Mouse (Mus musculus) gastrocnemius, adult 8-10 months (tissue): ENCODE data around the gene Cyfip1. TPM values are rescaled to one million over a fixed set of nuclear protein-coding genes. Genes with fewer than 3 reads are reported as not detected.

Experiments used
- DNase-seq, 2 experiments: peaks; one replicate each; pipeline ENCODE4 v3.0.0; 2022; ENCODE audit warnings: low spot score in 2 of 2
- total RNA-seq, 4 experiments: library from RNA; stranded (reverse); gene quantifications; 2 replicates each; pipeline ENCODE4 v1.2.4; 2022

The Cyfip1 gene
- total RNA-seq, 4 experiments from 2014 or later = 16.8 to 18.0 (median 17.4) TPM

DNA sequence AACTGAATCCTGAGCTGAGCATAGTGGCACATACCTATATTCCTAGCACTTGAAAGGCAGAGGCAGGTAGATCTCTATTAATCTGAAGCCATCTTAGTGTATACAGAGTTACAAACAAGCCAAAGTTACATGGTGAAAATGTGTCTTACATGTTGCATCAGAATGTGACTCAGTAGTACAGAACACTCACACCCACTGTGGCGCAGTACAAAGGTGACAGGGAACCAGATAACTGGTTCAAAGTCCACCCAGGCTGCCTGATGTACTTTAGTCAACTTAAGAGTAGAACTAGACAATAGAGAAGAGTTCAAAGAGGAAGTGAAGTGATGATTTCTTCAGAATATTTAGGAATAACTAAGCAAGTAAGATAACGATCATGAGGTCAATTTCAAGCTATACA is 93.5 kb downstream of the Cyfip1 start:
- no peak for DNase-seq

DNA sequence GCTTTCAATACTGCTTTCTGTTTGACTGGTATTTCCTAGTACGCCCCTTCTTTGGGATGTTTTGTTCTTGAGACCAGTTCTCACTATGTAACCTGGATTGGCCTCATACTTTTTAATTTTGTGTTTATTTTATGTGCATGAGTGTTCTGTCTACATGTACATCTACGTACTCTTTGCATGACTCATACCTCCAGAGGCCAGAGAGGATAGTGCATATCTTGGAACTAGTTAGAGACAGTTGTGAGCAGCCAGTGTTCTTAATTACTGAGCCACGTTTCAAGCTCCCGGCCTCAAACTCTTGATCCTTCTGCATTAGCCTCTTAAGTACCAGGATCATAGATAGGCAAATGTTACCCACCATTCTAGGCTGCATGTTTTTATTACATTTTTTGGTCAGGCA is 96.8 kb downstream of the Cyfip1 start:
- DNase-seq = no peak

GRCm38 (mm10) chr7:55956054-55956453 is 114.5 kb downstream of the Cyfip1 start:
- no peak for DNase-seq

DNA sequence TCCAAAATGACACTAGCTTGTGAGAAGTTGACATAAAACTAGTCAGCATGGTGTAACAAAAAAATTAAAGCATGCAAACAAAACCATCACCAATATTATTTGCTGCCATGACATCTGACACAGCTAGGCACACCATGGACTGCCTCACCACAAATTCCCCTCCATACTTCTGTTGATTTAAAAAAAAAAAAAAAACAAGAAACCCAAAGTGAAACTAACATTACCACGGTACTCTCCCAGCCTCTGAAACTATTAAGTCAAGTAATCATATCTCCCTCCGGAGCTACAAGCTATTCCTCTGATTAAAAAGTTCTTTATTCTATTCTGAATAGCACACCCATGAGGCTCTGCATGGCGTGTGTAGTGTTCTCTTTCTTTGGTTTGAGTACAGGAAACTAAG is 115.6 kb downstream of the Cyfip1 start:
- DNase-seq = no peak

DNA sequence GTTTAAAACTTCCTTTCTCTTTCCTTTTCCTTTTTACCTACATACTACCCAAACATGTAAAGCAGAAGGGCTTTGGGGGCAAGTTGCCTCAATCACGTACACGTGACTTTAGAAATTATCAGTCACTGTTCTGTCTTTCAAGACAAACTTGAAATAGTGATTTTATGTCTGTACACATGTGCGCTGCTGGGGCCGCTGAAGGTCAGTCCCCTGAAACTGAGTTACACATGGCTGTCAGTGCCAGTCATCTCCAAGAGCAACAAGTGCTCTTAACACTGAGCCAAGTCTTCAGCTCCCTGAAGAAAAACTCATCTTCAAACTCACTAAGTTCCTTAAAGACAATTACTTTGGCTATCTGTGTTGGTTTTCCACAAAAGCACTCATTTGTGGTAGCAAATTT is 116.4 kb downstream of the Cyfip1 start:
- no peak for DNase-seq

DNA sequence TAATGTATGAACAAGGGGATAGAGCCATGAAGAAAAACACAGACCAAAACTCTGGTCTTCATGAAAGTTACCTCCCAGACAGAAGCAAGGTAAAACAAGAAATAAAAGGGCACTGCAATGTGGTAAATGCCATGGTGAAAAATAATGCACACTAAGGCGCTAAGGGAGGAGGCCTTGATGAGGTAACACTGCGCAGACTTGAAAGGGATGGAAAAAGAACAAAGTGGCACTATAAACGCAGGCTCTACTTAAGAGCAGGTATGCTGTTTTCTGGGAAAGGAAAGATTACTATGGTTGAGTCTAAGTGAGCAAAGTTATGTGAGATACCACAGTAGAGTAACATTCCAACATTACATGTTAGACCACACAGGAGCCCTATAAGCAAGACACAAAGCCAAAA is 118.3 kb downstream of the Cyfip1 start:
- DNase-seq = no peak

DNA sequence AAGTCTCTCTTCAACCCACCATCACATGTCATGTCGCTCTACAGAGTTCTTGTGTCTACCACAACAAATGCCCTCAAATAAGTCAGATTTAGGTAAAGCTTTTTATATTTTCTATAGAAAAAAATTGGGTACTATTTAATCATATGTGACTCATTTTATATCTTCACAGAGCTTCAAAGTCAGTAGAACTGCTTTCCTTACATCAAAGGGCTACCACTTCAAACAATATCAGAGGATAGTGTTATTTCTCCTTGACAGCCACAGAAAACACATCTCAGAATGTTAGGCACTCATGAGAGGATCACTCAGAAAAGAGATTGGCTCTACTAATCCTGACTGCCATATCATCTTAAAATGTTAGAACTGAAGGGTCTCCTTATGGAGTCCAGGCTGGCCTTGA is 119.0 kb downstream of the Cyfip1 start:
- no peak for DNase-seq

DNA sequence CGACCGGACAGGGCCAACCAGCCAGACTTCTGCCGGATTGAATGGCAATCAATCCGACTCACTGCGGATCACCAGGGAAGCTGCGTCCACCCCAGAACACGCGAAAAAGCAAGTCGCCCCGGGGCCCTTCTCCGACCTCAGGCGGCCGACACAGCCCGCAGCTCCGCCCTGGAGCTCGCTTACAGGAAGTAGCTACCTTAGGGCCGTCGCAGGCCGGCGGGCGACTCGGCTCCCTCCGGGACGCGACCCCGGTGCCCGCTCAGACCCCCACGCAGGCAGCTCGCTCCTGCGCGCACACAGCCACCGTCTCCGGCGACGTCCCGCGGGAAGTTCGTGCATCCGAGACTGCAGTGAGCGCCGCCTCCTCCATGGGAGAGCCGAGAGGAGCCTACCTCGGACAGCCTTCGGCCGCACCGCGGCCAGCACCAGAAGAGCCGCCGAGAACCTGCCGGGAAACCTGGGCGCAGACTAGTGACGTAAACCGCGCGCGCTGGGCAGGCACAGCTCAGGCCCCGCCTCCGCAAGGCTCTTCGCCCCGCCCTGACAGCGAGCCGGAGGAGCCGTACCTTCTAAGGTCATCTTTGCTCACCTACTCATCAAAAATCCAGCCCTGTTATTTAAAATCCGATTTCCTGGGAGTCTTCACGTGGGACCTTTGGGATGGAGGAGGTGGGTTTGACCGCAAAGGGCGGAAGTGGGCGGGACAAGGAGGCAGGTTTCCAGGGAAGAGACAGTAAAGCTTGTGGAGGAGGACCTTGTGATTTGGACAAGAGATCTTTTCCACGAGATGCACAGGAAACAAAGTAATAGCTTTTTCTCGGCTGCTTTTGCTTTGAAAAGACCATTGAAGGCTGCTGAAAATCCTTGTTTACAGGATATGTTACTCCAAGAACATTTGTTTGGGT is 120.7 kb downstream of the Cyfip1 start, which contains the start of gene Nipa2:
Gene Nipa2, minus strand, starts transcription at position 473 of the 905 bp plus-strand sequence.
- peak; percentile 75 to 82 for DNase-seq

DNA sequence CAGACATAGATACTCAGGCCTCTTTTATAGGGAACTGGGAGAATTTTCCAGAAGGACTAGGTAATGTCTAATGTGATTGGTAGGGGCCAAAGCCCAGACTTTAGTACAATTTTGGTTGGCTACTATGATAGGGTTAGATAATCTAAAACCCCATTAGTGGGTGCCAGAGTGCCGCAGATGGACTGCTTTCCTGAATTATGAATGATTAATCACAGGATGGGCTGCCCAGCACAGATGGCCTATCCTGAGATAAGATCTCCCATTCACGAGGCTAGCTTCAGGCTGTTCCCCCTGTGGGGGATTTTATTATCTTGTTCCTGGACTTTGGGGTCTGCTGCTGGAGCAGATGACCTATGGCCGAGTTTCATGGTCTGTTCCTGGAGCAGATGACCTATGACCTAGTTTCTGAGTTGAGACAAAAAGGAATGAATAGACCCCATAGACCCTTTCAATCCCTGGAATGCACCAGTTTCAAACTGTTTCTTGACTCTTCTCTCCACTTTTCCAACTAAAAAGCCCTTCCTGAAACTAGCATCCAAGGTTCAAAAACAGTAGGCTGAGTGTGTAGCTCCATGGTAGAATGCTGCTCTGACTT is 125.4 kb downstream of the Cyfip1 start:
- no peak for DNase-seq

- DNase-seq = no peak
Measured at GRCm38 (mm10) chr7:55968258-55968901, 126.8 kb downstream of the Cyfip1 start.

DNA sequence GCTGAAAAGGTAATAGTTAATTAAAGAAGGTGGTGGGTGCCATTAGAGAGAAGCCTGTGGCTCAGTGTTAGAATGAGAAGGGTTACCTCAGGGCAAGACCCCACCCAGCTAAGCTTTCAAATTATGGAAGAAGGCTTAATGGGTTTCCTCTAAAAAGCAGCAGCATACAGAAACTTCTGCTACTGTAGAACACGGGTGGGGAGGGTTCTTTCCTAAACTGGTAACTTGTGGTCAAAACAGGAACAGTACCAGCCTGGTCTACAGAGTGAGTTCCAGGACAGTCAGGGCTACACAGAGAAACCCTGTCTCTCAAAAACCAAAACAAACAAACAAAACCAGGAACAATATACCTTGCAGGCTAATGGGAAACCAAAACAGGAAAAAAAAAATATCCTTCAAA is 127.9 kb downstream of the Cyfip1 start:
- DNase-seq = no peak

GRCm38 (mm10) chr7:55974429-55974828 is 132.9 kb downstream of the Cyfip1 start:
- no peak for DNase-seq

DNA sequence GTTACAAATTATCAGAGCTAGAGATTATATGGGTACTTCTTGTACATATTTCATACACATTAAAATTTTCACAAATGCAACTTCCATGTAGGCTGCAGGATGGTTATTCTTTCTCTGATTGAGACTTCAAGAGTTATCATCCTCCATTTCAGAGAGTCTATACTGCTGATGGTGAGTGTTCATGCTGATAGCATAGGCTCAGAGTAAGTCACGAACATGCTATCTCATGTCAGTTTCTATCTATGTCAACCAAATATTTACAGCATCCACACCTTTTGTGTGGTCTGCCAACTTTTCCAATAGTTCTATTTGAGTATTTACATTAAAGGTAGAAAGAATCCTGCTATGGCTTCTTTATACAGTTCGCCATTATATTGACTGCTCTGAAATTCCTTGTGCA is 140.0 kb downstream of the Cyfip1 start:
- no peak for DNase-seq

Other genes starting within 250 kb of the Cyfip1 start
- gene Siglech, start 73.6 kb upstream of the Cyfip1 start, total RNA-seq = under 1 TPM in 2 of 4 experiments, not detected in 2; 0.19 to 0.99 TPM
- 10 to 100 TPM in 2 of 4 experiments, 1 to 10 TPM in 2; 8.9 to 11.2 (median 10.1) TPM for gene Tubgcp5, start 47.6 kb upstream of the Cyfip1 start, total RNA-seq
- gene Nipa2, start 120.7 kb downstream of the Cyfip1 start, total RNA-seq = 10 to 100 TPM; 29.6 to 36.9 (median 32.4) TPM
- 1 to 10 TPM; 3.4 to 4.9 (median 4.0) TPM for gene Nipa1, start 178.2 kb downstream of the Cyfip1 start, total RNA-seq
- gene Herc2, start 208.5 kb downstream of the Cyfip1 start, total RNA-seq = 10 to 100 TPM; 60.8 to 88.2 (median 82.8) TPM